Mouse (Mus musculus) C2C12 (cell line): ENCODE results near the gene Rbms3.

Experiments
- CEBPB ChIP-seq: IDR thresholded peaks from one replicate; pipeline ENCODE4 v1.6.1; 2011; ENCODE audit warnings: low read depth, mild to moderate bottlenecking, control low read depth, moderate library complexity
- CTCF ChIP-seq: IDR thresholded peaks from one replicate; pipeline ENCODE4 v1.5.1; 2011; ENCODE audit not compliant: control insufficient read depth, insufficient read depth, insufficient read length
- MAX ChIP-seq: IDR thresholded peaks from one replicate; pipeline ENCODE4 v1.6.1; 2011; ENCODE audit warnings: mild to moderate bottlenecking, control low read depth
- MYOD1 ChIP-seq: IDR thresholded peaks from one replicate; pipeline ENCODE4 v1.6.1; 2011; ENCODE audit warnings: low read depth; ENCODE audit not compliant: control insufficient read depth, insufficient read length
- USF1 ChIP-seq: IDR thresholded peaks from one replicate; pipeline ENCODE4 v1.6.1; 2011; ENCODE audit warnings: low read depth, mild to moderate bottlenecking, control low read depth, moderate library complexity

DNA sequence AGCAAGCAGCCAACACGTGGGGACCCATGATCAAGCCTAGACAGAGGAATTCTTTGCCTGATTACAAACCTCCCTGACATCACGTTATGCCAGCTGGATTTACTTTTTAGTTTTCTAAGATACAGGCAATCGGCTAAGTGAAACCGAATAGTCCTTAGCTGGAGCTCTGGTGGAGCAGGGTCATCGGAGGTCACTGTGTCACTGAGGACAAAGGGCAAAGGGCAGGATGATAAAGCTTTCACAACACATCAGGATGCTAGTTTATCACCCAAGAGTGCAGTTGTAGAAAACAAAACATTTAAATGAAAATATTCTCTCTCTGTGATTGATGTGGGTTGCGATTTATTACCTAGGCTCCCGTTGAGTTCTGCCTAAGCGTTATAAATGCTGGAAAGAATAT lies 233.1 kb downstream of the Rbms3 start:
- TF ChIP-seq CTCF (no peak), MAX (no peak), CEBPB (no peak), MYOD1 (no peak), USF1 (no peak)
